Mouse (Mus musculus): ENCODE results near the gene Fpr1.
"Not testable (repeated sequence)": the region's sequence is repeated elsewhere in the genome, so short reads cannot be mapped to it uniquely, and the experiment has no call there.

Gene Fpr1

DNA sequence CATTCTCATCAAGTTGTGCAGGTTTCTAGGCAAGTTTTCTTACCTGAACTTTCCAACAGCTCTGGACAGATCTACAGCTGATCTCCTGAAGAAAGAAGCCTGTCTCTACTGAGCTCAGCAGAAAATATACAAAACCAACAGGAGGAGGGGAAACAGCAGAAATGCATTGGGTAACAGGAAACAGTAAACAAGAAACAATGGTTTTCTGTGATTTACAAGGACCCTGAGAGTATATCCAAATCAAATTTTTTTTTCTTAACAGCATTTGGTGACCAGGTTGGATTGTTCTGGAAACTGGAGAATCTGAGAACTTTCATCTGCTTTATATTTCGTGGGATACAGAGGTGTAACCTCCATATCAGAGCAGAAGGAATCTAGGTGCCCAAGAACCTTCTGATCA lies at the start of gene Fpr1:
Fpr1 (minus strand) TSS at position 101 of the 400 bp plus-strand sequence.
- no peak for DNase-seq

DNA sequence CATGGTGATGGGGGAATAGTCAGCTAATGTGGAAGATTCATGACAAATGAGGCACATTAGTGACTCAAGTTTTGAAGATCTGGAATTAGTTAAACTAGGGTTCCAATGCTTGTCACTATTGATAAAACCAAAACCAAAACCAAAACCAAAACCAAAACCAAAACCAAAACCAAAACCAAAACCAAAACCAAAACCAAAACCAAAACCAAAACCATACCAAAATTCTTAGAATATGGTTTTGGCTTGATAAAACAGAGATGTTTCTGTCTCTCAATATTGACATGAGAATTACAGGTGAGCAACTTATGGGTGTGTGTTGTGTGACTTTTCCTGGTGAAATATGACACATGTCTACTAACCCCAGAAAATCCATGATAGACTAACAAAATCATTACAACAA lies 34.0 kb upstream of the Fpr1 start:
- DNase-seq, result no peak

DNA sequence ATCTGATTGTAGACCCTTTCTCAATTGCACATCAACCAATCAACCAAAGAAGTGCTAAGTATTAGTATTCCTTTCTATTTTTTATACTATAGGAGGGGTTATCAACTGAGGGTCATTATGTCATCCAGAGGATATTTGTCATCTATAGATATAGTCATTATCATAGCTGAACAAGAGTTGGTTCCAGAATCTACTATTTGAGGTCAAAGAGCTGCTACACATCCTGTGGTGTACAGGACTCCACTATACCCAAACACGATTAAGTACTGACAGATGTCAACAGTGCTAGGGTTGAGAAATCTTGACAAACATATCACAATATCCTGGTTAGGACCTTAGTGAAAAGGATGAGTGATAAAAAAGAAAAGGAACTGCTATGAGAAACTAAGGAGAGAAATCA lies 33.6 kb upstream of the Fpr1 start:
- no peak for DNase-seq

DNA sequence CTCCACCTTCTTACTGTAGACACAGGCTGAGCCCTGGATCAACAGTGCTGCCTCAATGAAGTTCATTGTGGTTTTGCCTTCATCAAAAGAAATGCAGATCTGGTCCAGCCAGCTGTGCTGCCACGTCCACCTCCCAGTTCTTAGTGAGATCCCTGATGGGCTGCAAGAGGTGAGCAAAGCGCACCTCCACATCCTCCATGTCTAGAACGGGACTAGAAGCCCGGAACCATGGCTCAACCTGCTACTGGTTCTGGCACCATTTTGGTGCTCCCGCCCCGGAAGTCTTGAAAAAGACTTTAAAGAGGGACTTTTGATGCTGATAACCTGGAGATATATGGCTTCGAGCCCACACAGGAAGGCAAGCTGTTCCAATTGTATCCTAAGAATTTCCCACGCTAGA lies 28.9 kb upstream of the Fpr1 start:
- not testable (repeated sequence) for DNase-seq

DNA sequence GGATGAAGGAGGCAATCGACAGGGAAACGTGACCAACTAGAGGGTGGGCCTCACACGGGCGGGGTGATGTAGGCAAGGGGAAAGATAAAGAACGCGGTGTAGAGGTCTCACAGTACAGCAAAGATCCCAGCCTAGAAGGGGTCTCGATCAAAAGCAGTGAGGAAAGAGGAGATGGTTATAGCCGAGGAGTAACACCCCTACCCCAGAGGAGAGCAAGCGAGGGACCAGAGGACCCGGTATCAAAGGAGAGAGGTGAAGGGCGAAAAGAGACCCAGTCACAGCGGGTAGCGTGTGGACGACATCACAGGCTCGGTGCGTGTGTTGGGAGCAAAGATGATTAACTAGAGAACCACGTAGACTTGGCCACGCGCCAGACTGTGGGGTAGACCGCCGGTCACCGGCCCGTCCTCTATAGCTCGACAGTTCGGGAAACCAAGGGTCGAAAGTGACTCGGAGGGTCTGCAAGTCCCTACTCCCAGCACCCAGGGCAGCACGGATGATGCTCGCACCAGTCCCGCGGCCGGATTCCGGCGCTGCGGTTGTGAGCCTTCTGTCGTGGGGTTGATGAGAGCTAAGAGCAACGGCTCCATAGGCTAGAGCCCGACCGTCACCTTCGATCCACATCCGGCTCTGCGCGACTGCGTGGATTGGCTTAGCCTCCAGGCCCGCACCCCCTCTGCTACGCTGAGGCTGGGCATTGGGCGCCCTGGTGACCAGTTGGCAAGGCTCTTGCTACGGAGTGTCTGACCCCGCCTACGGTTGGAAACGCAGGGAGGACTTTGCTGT lies 26.1 kb upstream of the Fpr1 start:
- peak; percentile 49 to 54 for DNase-seq

DNA sequence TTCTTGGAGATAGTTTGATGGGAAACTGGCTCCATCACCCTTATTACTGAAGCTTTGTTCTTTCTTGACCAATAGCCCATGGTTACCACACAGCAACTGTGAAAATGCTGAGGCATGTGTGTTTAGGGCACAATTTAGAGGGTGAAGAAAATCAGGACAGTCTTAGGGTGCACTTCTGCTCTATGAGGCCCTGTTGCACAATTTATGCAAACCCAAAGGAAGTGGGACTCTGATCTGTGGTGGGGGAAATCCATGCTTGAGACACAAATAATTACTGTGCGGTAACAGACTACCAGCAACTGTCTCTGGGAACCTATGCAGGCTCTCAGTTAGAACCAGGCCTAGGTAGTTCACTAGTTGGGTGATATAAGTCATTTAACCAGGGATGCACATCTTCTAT lies 17.0 kb upstream of the Fpr1 start:
- DNase-seq, result no peak

DNA sequence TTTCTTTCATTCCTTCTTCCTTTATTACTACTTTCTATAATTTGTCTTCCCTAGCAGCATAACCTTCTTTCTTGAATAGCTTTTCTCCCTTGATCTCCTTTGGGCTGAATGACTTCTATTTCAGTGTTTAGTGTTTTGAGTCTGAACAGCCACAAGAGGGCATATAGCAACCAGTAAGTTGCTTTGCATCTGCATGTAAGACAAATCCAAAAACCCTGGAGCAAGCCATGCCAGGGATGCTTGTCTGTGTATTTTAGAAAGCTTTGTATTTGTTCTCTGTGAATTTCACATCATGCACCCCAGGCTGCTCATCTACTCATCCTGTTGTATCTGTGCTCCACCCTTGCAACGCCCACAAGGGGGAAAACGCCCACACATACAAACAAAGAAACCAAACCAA lies 15.5 kb upstream of the Fpr1 start:
- DNase-seq, result no peak

DNA sequence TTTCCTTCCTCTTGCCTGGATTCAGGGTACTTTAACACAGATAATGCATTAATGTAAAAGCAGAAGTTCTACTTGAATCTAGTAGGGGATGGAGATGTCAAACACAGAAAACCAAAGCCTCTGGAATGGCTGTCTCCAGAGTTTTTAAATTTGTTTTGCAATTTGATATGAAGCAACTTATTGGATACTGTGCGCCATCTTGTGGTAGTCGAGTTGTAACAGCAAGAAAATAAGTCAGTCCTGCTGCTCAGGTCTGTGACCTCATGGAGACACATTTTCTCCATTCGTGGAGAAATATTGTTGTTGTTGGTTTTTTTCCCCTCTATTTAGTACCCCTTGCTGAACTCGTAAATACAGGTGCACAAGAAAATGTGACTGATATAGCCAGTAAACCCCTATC lies 12.3 kb upstream of the Fpr1 start:
- no peak for DNase-seq

DNA sequence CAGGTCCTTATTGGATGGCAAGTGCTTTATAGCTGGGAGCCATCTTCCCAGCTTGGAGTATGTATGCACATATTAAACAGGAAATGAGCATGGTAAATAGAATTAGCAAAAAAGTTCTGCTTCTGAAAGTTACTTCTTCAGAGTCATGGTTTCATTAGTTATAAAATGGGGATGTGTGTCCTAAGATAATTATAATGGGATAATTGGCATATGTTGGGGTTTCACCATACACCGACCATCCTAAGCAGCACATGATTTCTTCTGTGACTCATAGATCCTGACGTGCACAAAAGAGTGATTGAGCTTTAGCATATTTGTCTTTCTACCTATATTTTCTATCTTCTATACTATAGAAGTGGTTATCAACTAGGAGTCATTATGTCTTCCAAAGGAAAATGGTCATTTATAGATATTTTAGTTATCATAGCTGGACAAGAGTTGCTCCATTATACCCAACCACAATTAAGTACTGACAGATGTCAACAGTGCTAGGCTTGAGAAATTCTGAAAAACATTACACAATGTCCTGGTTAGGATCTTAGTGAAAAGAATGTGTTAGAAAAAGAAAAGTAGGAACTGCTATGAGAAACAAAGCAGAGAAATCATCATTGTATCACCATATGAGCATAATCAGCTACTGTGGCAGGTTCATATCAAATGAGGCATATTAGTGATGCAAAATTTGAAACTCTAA lies 6.1 kb upstream of the Fpr1 start:
- no peak for DNase-seq

DNA sequence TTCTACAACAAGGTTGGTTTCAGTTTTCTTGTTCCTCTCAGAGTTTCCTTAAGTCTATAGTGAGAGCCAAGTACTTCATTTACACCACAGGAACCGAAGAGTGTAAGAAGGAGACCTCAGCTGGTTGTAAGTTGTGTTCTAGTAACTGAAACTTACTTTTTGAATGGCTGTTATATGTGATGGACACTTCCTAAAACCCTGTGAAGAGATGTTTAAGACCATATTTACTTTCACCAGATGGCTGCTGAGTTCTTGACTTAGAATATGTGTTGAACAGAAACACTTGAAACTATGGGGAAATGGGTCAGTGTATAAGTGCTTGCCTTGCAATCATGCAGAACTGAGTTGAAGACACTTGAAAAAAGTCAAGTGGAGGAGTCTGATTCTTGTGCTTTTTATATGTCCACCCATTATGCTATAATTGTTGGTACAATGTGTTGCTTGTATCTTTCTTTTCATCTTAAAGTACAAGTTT lies 4.1 kb upstream of the Fpr1 start, which contains the start of the genes Fpr2 and Fpr3:
Fpr2 (plus strand) TSS at position 51 of the 475 bp plus-strand sequence.
Fpr3 (plus strand) TSS at position 79 of the 475 bp plus-strand sequence.
- no peak for DNase-seq

DNA sequence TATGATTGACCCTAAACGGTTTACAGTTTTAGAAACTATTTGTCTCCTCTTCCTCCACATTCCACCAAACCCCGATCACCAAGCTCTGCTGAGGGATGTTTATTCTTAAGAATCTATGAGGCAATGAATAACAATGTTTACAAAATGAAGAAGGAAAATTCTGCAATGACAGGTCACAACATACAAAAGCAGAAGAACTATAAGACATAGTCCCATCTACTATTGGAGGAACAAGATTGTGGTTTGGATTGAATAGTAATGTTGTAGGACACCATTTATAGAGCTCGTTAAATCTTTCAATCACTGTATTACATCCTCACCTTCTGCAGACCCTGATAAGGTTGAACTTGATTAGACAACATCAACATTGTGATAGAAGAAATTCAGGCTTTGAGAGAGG lies 1.1 kb downstream of the Fpr1 start:
- no peak for DNase-seq

DNA sequence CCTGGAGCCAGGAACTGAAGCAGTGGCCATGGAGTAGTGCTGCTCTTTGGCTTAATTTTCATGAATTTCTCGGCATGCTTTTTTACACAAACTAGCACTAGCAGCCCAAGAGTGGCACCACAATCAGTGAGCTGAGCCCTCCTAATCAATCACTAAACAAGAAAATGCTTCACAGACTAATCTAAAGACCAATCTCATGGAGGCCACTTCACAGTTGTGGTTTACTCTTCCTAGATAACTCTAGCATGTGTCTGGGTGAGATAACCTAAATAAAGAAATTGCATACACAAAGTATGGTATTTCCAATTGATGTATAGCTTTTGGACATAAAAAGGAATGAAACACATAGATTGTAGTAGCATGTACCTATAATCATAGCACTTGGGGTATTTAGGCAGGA lies 4.4 kb downstream of the Fpr1 start:
- no peak for DNase-seq

DNA sequence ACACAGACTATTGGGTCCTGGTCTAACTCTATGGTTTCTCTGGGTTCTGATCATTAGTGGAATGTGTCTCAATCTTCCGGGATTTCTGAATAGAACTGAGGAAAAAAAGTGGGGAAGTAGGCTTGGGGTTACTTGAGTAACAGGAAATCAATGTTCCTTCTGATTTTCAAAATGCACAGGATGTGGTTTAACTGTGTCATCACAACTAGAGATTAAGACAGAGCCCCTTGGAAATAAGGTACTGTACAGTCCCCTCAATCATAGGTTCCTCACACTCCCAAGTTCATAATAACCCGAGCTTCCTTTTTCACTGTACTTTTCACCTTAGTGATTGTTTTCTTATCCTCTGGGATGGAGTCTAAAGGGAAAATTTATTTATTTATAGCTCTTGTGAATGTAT lies 12.0 kb downstream of the Fpr1 start:
- DNase-seq, result no peak

DNA sequence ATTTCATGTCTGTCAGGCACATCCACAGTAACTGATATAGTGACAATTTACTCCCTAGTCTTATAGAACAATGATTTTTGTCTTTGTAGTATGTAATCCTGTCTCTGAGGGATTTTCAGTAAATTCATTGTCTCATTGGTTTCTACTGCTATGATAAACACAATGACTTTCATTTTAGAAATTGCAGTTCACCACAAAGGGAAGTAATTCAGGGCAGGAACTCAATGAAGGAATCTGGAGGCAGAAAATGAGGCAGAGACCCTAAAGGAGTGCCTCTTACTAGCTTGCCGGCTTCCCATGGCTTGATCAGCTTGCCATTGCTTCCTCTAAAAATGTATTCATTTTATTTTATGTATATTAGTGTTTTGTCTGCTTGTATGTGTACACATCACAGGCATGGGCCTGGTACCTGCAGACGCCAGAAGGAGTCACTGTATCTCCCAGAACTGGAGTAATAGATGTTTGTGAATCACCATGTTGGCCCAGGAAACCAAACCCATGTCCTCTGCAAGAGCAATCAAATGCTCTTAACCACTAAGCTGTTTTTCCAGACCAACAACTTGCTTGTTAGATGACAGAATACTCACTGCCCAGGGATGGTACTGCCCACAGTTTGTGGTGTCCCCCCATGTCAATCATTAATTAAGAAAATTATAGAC lies 12.7 kb downstream of the Fpr1 start:
- DNase-seq, result no peak

DNA sequence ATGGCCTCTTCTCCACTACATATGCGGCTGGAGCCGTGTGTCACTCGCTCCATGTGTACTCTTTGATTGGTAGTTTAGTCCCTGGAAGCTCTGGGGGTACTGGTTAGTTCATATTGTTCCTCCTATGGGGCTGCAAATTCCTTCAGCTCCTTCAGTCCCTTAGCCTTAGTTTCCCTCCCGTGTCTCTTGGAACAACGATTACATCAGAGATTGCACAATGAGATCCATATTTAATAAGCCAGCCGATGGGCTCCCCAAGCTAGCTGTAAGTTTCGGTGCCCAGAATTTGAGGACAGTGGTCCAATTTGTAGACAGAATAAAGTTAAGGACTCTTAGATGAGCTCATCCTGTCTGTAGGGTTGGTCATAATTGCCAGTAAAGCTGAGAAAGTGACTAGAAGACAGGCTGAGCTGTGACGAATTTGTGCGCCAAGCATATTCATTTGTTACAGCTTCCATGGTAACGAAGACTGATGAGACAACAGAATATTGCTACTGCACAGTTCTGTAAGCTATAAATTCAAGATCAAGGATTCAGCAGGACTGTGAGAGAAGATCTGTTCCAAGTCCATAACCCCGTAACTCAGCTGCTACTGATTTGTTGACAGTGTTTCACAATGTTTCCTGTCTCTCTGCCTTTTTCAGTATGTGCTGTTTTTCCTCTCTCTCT lies 16.8 kb downstream of the Fpr1 start:
- no peak for DNase-seq

DNA sequence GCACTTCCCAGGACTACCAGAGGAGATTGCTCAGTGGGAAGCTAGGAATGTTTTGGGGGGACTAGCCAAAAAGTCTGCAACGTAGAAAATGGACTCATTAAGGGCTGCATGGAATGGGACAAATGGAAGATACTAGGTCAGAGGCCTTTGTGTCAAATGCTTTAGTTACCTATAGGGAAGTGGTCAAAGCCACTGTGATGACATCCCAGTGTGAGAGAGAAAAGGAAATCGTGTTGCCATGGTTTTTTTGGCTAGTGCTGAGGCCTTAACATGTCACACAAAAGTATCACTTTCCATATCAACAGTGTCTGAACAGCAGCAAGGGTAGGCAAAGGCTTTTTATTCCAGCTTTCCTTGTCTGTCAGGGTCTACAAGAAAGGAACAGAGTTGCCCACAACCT lies 18.6 kb downstream of the Fpr1 start:
- no peak for DNase-seq

DNA sequence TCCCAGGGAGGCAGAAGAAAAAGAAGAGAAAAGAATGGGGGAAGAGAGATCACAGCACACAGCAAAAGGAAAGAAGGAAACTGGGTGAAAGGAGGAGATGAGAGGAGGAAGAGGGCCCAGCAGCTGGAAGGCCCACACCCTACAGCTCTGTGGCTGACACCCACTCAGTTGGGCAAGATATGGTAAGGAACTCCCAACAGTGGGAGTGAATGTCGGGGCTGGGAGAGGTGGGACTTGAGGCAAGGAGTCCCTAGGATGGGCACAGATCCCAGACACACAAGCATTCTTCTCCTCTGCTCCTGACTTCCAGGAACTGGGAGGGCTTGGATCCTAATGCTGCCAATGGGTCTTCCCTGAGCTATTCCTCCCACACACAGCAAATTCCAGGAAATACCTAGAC lies 21.4 kb downstream of the Fpr1 start:
- DNase-seq, result no peak

DNA sequence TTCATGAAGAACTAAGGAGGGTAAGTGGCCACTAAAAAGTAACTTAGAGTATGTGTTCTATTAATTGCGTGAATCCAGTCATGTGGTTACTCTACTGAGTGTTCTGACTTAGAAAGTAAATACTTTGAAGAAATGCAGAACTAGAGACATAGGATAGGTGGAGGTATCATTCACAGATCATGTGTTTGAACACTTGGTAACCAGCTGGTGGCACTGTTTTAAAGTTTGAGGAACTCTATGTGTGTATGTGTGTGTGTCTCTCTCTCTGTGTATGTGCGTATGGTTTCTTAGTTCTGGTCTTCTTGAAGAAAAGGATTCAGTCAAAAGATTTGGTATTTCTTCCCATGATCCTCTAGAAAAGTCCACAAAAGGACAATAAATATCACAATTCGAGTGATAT lies 23.6 kb downstream of the Fpr1 start:
- no peak for DNase-seq

DNA sequence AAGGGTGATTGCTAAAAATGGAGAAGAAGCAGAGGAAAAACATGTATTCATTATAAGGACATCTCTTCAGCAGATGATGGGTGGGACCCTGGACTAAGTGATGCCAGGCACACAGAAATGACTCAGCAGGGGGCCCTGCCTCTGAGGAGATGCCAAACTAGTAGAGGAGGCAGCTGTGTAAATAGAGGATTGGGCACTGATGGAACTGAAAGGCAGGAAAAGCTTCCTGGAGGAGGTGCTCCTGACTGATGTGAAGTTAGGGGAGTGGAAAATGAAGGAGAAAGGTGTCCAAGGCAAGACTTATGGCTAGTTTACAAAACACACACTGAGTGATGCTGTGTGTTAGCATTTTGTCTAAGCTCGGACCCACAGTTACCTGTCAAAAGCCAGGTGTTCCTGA lies 26.3 kb downstream of the Fpr1 start:
- DNase-seq, result no peak

DNA sequence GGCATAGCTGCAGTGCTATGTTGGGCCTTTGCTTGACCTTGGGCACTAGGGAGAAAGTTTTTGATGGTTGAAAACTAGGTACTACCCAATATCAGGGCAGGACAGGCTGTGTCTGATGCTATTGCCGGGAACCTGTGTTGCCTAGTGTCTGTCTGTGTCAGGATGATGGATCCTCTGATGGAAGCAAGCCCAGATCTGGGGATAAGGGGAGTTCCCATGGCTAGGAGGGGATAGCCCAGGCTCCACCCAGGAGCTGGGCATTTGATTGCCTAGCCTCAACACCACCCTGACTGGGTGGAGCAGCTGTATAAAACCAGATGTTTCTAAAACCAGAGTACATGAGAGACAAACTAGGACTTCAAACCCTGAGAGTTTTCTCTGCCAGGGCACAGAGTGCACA lies 27.1 kb downstream of the Fpr1 start:
- DNase-seq, result no peak

DNA sequence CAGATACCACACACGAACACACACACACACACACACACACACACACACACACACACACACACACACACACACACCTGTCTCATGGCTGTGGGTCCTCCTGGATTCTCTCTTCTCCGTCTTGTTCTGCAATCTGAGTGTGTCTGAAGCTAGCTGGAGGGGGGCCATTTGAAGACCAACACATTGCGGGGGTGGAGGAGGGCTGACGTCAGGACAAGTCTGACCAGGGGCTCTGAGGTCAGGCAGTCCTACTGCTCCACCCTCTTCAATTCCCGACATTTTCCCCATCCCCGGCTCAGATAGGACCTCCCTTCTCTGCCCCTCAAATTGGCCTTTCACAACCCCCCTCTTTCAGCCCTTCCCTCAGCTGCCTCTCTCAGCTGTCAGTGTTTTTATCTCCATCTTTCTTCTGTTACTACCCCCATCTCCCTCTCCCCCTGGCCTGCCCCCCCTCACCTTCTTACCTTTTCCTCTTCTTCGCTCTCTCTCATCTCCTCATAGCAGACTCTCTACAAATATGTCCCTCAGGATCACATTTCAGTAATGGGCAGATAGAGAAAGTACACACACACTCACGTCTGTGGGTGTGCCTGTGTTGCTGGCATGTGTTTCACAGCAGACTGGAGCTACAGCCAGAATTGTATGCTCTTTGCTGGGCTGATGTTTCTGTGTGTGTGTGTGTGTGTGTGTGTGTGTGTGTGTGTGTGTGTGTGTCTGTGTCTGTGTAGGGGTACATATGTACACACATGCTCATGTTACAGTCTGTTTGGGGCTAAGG lies 28.5 kb downstream of the Fpr1 start, which contains the start of gene Has1:
Has1 (minus strand) TSS at position 142 of the 775 bp plus-strand sequence.
- no peak for DNase-seq
